Mouse (Mus musculus): Measurements from ENCODE around the gene Gm884. TPM values are rescaled to one million over a fixed set of nuclear protein-coding genes. Genes with fewer than 3 reads are reported as not detected.

Gene Gm884
- not detected for total RNA-seq (2023)

GRCm38 (mm10) chr11:103621040-103621439 is at the start of gene Gm884:
Gm884 (minus strand) TSS chr11:103621140.

GRCm38 (mm10) chr11:103649301-103649982 is 28.5 kb upstream of the Gm884 start, which contains the start of gene Rprml:
Rprml (plus strand) TSS chr11:103649570.

GRCm38 (mm10) chr11:103638790-103639189 is 17.9 kb upstream of the Gm884 start, which contains the start of gene Lyzl6:
Lyzl6 (minus strand) TSS chr11:103638890.

GRCm38 (mm10) chr11:103504497-103504896 is 116.4 kb downstream of the Gm884 start, which contains the start of gene Lrrc37a:
Lrrc37a (minus strand) TSS chr11:103504597.

Other genes with a start within 250 kb of the Gm884 start
- gene Plekhm1, start 208.5 kb downstream of the Gm884 start, total RNA-seq (2023), result 36.6 TPM
- gene Lrrc37a, start 116.5 kb downstream of the Gm884 start, total RNA-seq (2023), result not detected
- not detected for gene Lyzl6, start 17.8 kb upstream of the Gm884 start, total RNA-seq (2023)
- gene Rprml, start 28.4 kb upstream of the Gm884 start, total RNA-seq (2023), result not detected
- gene Gosr2, start 76.8 kb upstream of the Gm884 start, total RNA-seq (2023), result 58.9 TPM
- not detected for gene Wnt9b, start 128.7 kb upstream of the Gm884 start, total RNA-seq (2023)
- gene Wnt3, start 153.0 kb upstream of the Gm884 start, total RNA-seq (2023), result not detected